Mouse (Mus musculus) small intestine, adult 2 months (tissue): ENCODE results near the gene Zic5. TPM values are rescaled to one million over a fixed set of nuclear protein-coding genes. Genes with fewer than 3 reads are reported as not detected.

ENCODE experiments used
- H3K27ac ChIP-seq: fragments of 200-500 bp; 2 replicates; pipeline ENCODE4 v1.5.1; 2012; ENCODE audit warnings: low read depth, low read length, control low read depth, inconsistent platforms; ENCODE audit not compliant: insufficient read depth
- H3K27me3 ChIP-seq: fragments of 200-500 bp; 2 replicates; pipeline ENCODE4 v1.6.1; 2012; ENCODE audit warnings: mild to moderate bottlenecking, moderate library complexity, low read length, inconsistent platforms; ENCODE audit not compliant: control insufficient read depth, insufficient read depth
- H3K36me3 ChIP-seq: fragments of 200-500 bp; 2 replicates; pipeline ENCODE4 v1.6.1; 2012; ENCODE audit warnings: mild to moderate bottlenecking, low read length, control low read depth, inconsistent platforms; ENCODE audit not compliant: control insufficient read depth, insufficient read depth
- H3K4me1 ChIP-seq: fragments of 200-500 bp; 2 replicates; pipeline ENCODE4 v1.6.1; 2012; ENCODE audit warnings: low read length, inconsistent platforms, mixed read lengths; ENCODE audit not compliant: control insufficient read depth, insufficient read depth, insufficient read length
- H3K4me3 ChIP-seq: fragments of 200-500 bp; 2 replicates; pipeline ENCODE4 v1.5.1; 2012; ENCODE audit warnings: low read depth, mild to moderate bottlenecking, control low read depth, inconsistent platforms, low read length, moderate library complexity
- CTCF ChIP-seq: fragments of 200-500 bp; IDR thresholded peaks from 2 replicates; pipeline ENCODE4 v1.5.1; 2012; ENCODE audit warnings: low read depth, mild to moderate bottlenecking, control low read depth, inconsistent platforms, low read length, moderate library complexity, mixed read lengths; ENCODE audit not compliant: insufficient replicate concordance, insufficient read length; ENCODE audit errors: extremely low read depth
- POLR2A ChIP-seq: fragments of 200-500 bp; IDR thresholded peaks from 2 replicates; pipeline ENCODE4 v1.6.1; 2012; ENCODE audit warnings: low read depth, mild to moderate bottlenecking, control low read depth, inconsistent platforms, low read length, moderate library complexity
- WGBS: fragments of 180-500 bp; shearing (Covaris S2); methylation state at CpG from one replicate; pipeline ENCODE4 v1.1.7; 2018; 5-methylcytosine and 5-hydroxymethylcytosine counted together
- polyA plus RNA-seq: library from polyadenylated mRNA; depleted of rRNA; stranded (reverse); fragments of >200 nt; gene quantifications from 2 replicates; pipeline ENCODE4 v1.2.3, GENCODE M21; 2012

The Zic5 gene
- polyA plus RNA-seq, 1 experiment = not detected

GRCm38 (mm10) chr14:122489686-122490414 is 24.4 kb upstream of the Zic5 start:
- TF ChIP-seq POLR2A (no peak), CTCF (no peak)
- WGBS = 12% methylated on average over 12 of the region's 12 CpGs
- H3K27ac ChIP-seq = no peak overlapping the region
- H3K27me3 ChIP-seq = peaks cover 48% of the 10 kb centered on the region
- H3K4me3 ChIP-seq = 0 out of 2 replicates have a peak overlapping the region, but pooled peaks have one; percentile 46
- peaks cover 7% of the 10 kb centered on the region for H3K4me1 ChIP-seq
- H3K36me3 ChIP-seq = no peaks in the 10 kb centered on the region

GRCm38 (mm10) chr14:122489041-122489440 is 23.6 kb upstream of the Zic5 start:
- TF ChIP-seq POLR2A (no peak), CTCF (no peak)
- no peak overlapping the region for H3K27ac ChIP-seq
- no peaks in the 10 kb centered on the region for H3K36me3 ChIP-seq
- peaks cover 7% of the 10 kb centered on the region for H3K4me1 ChIP-seq
- H3K4me3 ChIP-seq = no peak overlapping the region
- 5% methylated on average over 5 of the region's 5 CpGs for WGBS
- H3K27me3 ChIP-seq = peaks cover 56% of the 10 kb centered on the region

- TF ChIP-seq CTCF (no peak), POLR2A (no peak)
- Histone ChIP-seq H3K4me1 (peaks cover 7% of the 10 kb centered on the region), H3K27me3 (peaks cover 72% of the 10 kb centered on the region), H3K4me3 (no peak overlapping the region), H3K27ac (no peak overlapping the region), H3K36me3 (no peaks in the 10 kb centered on the region)
- 17% methylated on average over 5 of the region's 5 CpGs for WGBS
These were observed 21.9 kb upstream of the Zic5 start for GRCm38 (mm10) chr14:122487366-122487765.

- 16% methylated on average over 1 of the region's 1 CpGs for WGBS
- Histone ChIP-seq H3K27me3 (peaks cover 75% of the 10 kb centered on the region), H3K4me1 (peaks cover 7% of the 10 kb centered on the region)
These were observed 21.1 kb upstream of the Zic5 start for GRCm38 (mm10) chr14:122486611-122487010.

GRCm38 (mm10) chr14:122485635-122486181 is 20.2 kb upstream of the Zic5 start:
- Histone ChIP-seq H3K4me3 (no peak overlapping the region), H3K27ac (no peak overlapping the region), H3K36me3 (no peaks in the 10 kb centered on the region), H3K27me3 (peaks cover 76% of the 10 kb centered on the region), H3K4me1 (peaks cover 5% of the 10 kb centered on the region)
- WGBS = 7% methylated on average over 12 of the region's 12 CpGs
- no peak for TF ChIP-seq POLR2A
- no peak for TF ChIP-seq CTCF

More at GRCm38 (mm10) chr14:122486611-122487010, 21.1 kb upstream of the Zic5 start:
- TF ChIP-seq CTCF (no peak), POLR2A (no peak)
- Histone ChIP-seq H3K4me3 (no peak overlapping the region), H3K36me3 (no peaks in the 10 kb centered on the region), H3K27ac (no peak overlapping the region)

- WGBS = 4% methylated on average over 23 of the region's 24 CpGs
- Histone ChIP-seq H3K27ac (no peak overlapping the region), H3K4me3 (no peak overlapping the region), H3K27me3 (peaks cover 74% of the 10 kb centered on the region), H3K4me1 (no peaks in the 10 kb centered on the region), H3K36me3 (no peaks in the 10 kb centered on the region)
- TF ChIP-seq POLR2A = no peak
- TF ChIP-seq CTCF = no peak
These were observed 19.5 kb upstream of the Zic5 start for GRCm38 (mm10) chr14:122484844-122485551.

GRCm38 (mm10) chr14:122484458-122484843 is 19.0 kb upstream of the Zic5 start:
- peaks cover 71% of the 10 kb centered on the region for H3K27me3 ChIP-seq

More at GRCm38 (mm10) chr14:122484458-122484843, 19.0 kb upstream of the Zic5 start:
- no peak overlapping the region for H3K4me3 ChIP-seq
- no peaks in the 10 kb centered on the region for H3K4me1 ChIP-seq
- whole genome bisulfite sequencing = 20% methylated on average over 4 of the region's 4 CpGs
- no peaks in the 10 kb centered on the region for H3K36me3 ChIP-seq
- TF ChIP-seq CTCF = no peak
- no peak for TF ChIP-seq POLR2A
- H3K27ac ChIP-seq = no peak overlapping the region
